Mouse (Mus musculus) right cerebral cortex, postnatal 10 days (tissue): ENCODE data around the gene Vwa3b.

Experiments used
- DNase-seq, 2 experiments: peaks; one replicate each; pipeline ENCODE4 v3.0.0; 2021; ENCODE audit warnings: low spot score in 2 of 2

The Vwa3b gene

GRCm38 (mm10) chr1:37117964-37118363, 91.6 kb downstream of the Vwa3b start:
- peak in 1 of 2 experiments; percentile 40 for DNase-seq

GRCm38 (mm10) chr1:37122306-37122705, 95.9 kb downstream of the Vwa3b start:
- DNase-seq = peak; percentile 55 to 59

DNA sequence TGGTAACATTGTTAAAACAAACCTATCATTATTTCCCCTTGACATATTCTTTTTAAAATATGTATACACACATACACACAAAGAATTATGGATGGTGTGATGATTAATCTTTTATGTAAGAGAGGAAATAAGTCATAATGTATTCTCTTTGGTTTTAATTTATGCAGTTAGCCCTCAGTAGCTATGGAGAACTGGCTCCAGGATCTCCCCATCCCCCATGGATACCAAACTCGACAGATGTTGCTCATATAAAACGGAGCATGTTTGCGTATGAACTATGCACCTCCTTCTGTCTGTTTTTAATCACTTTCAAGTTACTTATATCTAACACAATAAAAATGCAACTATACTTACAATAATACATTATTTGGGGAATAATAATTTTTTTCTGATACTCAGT, 96.4 kb downstream of the Vwa3b start:
- no peak for DNase-seq

GRCm38 (mm10) chr1:37124696-37125349, 98.4 kb downstream of the Vwa3b start:
- no peak for DNase-seq

DNA sequence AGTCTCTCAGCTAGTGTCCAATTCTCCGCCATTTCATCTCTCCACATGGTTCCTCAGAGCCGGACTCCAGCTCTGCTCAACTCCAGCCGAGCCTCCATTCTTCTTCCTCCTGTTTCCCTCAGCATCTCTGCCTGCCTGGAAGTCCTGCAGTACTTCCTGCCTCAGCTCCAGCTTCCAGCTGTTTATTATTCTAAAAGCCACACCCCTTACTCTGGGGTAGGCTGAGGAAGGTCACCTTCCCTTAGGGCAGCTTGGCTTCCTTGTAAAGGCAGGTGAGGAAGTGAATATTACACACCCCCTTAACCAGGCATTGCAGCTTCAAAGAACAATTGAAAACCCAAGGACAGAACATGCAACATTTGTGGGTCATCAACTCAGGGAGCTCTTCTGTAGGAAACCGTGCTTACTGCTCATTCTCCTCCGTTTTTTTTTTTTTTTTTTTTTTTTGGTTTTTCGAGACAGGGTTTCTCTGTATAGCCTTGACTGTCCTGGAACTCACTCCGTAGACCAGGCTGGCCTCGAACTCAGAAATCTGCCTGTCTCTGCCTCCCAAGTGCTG, 103.7 kb downstream of the Vwa3b start:
- DNase-seq = no peak

GRCm38 (mm10) chr1:37131146-37131545, 104.8 kb downstream of the Vwa3b start:
- no peak for DNase-seq

GRCm38 (mm10) chr1:37132433-37132832, 106.0 kb downstream of the Vwa3b start:
- DNase-seq = no peak

- DNase-seq = no peak
Measured at GRCm38 (mm10) chr1:37145966-37146365, 119.6 kb downstream of the Vwa3b start.

GRCm38 (mm10) chr1:37149866-37150265, 123.5 kb downstream of the Vwa3b start:
- DNase-seq = peak; percentile 37 to 75

GRCm38 (mm10) chr1:37151896-37152295, 125.5 kb downstream of the Vwa3b start:
- DNase-seq = no peak

DNA sequence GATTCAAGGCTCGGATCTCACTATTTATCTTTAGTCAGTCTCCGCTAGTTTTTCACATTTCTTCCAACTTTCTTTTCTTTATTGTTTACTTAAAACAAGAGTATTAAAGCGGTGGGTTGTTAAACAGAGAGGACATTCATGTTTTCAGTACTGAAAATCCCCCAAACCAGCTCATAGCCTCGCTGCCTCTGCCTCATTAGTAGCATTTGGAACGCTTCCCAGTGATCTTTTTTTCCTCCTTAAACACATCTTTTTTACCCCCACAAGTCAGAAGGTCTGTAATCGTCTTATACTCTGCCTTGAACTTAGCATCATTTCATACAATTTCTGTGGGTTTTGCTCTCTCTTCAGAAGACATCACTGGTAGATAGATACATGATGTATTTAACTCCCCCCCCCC, 139.7 kb downstream of the Vwa3b start:
- no peak for DNase-seq

DNA sequence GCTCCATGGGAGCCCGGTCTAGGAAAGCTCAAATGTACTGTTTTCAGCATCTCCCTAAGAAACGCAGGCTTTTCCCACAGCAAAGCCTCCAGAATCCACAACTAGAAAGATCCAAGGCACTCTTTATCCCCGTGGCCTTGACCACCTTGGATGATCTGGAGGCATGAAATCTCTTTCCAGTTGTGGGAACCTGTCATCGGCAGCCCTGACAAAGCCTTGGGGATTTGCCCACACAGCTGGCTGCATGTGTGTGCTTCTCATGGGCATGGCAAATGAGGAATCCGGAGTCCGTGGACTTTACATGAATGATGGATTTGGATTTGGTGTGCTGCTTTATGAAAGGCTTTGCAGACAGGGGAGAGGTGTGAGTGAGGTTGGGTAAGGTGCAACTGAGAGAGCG, 141.5 kb downstream of the Vwa3b start:
- DNase-seq = no peak

- DNase-seq = no peak
Measured at GRCm38 (mm10) chr1:37177874-37178273, 151.5 kb downstream of the Vwa3b start.

DNA sequence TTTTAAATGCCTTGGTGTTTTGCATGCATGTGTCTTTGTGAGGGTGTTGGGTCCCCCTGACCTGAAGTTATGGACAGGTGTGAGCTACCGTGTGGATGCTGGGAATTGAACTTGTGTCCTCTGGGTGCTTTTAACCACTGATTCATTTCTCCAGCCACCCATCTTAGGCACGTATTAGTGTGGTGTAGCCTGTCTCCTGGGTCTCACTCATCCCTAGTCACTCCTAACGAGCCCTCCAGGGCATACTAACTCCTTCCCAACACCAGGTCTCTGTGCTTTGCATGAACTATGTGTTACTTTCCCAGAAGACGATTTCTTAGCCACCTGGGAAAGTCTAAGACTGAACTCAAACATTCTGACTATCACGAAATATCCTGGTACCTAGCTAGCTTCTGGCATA, 153.5 kb downstream of the Vwa3b start:
- DNase-seq = no peak

DNA sequence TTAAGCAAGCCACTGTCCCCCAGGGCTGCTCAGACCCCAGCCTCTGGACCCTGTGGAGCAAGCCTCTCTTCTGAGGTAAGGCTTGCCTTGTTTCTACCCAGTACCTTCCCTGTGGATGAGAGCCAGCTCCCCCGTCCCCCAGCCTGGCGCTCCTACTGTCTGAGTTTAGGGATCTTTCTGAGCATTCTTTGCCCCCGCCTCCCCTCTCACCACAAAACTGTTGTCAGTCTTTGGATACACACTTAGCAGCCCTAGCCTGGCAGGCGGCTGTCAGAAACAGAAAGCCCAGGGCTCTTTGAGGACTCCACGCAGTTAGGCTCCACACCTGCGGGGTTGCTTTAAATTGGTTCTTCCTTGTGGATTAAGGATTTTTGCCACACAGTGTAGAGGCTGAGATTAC, 160.7 kb downstream of the Vwa3b start:
- no peak for DNase-seq

- no peak for DNase-seq
Measured at GRCm38 (mm10) chr1:37194607-37195006, 168.2 kb downstream of the Vwa3b start.

DNA sequence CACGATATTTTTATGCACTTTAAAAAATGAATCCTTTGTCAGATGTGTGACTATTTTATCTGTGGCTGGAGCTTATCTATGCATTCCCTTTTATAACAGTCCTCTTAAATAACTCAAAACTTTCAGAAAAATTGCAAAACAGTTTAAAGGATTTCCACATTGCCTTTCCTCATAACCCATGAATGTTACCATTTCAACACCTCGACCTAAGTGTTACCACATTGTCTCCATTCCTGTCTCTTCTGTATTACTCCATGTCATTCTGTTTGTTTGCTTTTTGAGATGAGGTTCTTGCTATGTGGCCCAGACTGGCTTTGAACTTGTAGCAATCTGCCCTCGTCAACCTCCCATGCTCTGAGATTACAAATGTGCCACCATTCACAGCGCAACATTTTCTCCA, 175.0 kb downstream of the Vwa3b start:
- DNase-seq = no peak

GRCm38 (mm10) chr1:37207743-37208142, 181.3 kb downstream of the Vwa3b start:
- peak in 1 of 2 experiments; percentile 37 for DNase-seq

- no peak for DNase-seq
Measured at GRCm38 (mm10) chr1:37212375-37212774, 186.0 kb downstream of the Vwa3b start.

GRCm38 (mm10) chr1:37214144-37214543, 187.7 kb downstream of the Vwa3b start, which contains the start of gene Cnga3:
Cnga3 (plus strand) TSS chr1:37214434.
- DNase-seq = no peak

- DNase-seq = peak; percentile 32 to 54
Measured at GRCm38 (mm10) chr1:37218386-37218785, 192.0 kb downstream of the Vwa3b start.

GRCm38 (mm10) chr1:37219593-37219992, 193.2 kb downstream of the Vwa3b start:
- no peak for DNase-seq

- peak; percentile 93 to 96 for DNase-seq
Measured at GRCm38 (mm10) chr1:37220134-37220907, 193.9 kb downstream of the Vwa3b start.
